Mouse (Mus musculus) v-Abl transformed pro-B cells (cell line): ENCODE data around the gene Ctdsp2.

Experiments
- in situ Hi-C, 2 experiments: fragments of 400-800 bp; cut with MboI; formaldehyde crosslinking; loops; one replicate each; pipeline ENCODE4 v1.15.1; 2025; ENCODE audit not compliant: unreplicated experiment in 2 of 2

The Ctdsp2 gene

GRCm38 (mm10) chr10:127040569-127041214 is 62.2 kb downstream of the Ctdsp2 start:
- in situ Hi-C loops: no loop called here

- in situ Hi-C loops: no loop called here
Observed at GRCm38 (mm10) chr10:127041274-127041766, 62.8 kb downstream of the Ctdsp2 start, which contains the start of the genes Mettl1 and Eef1akmt3. Gene Mettl1, plus strand, starts transcription at chr10:127041414. Gene Eef1akmt3, minus strand, starts transcription at chr10:127041513.

GRCm38 (mm10) chr10:127041774-127042338 is 63.3 kb downstream of the Ctdsp2 start:
- in situ Hi-C loops: no loop called here

- in situ Hi-C loops: no loop called here
Observed at GRCm38 (mm10) chr10:127042468-127043115, 64.1 kb downstream of the Ctdsp2 start.

GRCm38 (mm10) chr10:127043187-127043586 is 64.7 kb downstream of the Ctdsp2 start:
- in situ Hi-C loops: no loop called here

GRCm38 (mm10) chr10:127047954-127048353 is 69.4 kb downstream of the Ctdsp2 start, which contains the start of gene Cyp27b1:
Gene Cyp27b1, plus strand, starts transcription at chr10:127048250.
- in situ Hi-C loops: no loop called here

- in situ Hi-C loops: no loop called here
Observed at GRCm38 (mm10) chr10:127048608-127049394, 70.3 kb downstream of the Ctdsp2 start.
